Mouse (Mus musculus) lung, embryonic 14.5 days (tissue): ENCODE results near the gene Heatr6. TPM values are rescaled to one million over a fixed set of nuclear protein-coding genes. Genes with fewer than 3 reads are reported as not detected.

Experiments
- ATAC-seq: fragments of 200-750 bp; cut with Nextera tagmentation; 2 replicates; pipeline ENCODE4 v1.8.0; 2017; ENCODE audit warnings: mild to moderate bottlenecking, moderate TSS enrichment, moderate library complexity; ENCODE audit not compliant: insufficient read depth
- DNase-seq: peaks from one replicate; pipeline ENCODE4 v3.0.0-alpha.2; 2015
- H3K27ac ChIP-seq: fragments of 300-500 bp; sonication (generic); 2 replicates; pipeline ENCODE4 v1.5.1; 2014; ENCODE audit warnings: low read depth, mild to moderate bottlenecking, moderate library complexity
- H3K27me3 ChIP-seq: fragments of 300-500 bp; sonication (generic); 2 replicates; pipeline ENCODE4 v1.6.1; 2014; ENCODE audit warnings: low read length, control low read depth; ENCODE audit not compliant: insufficient read depth
- H3K36me3 ChIP-seq: fragments of 300-500 bp; sonication (generic); 2 replicates; pipeline ENCODE4 v1.6.1; 2014; ENCODE audit warnings: control low read depth; ENCODE audit not compliant: insufficient read depth
- H3K4me1 ChIP-seq: fragments of 300-500 bp; sonication (generic); 2 replicates; pipeline ENCODE4 v1.6.1; 2014; ENCODE audit warnings: antibody characterized with exemption, control low read depth; ENCODE audit not compliant: insufficient read depth
- H3K4me2 ChIP-seq: fragments of 300-500 bp; sonication (generic); 2 replicates; pipeline ENCODE4 v1.6.1; 2014; ENCODE audit warnings: mild to moderate bottlenecking
- H3K4me3 ChIP-seq: fragments of 300-500 bp; sonication (generic); 2 replicates; pipeline ENCODE4 v1.5.1; 2014; ENCODE audit warnings: low read depth, low read length
- H3K9ac ChIP-seq: fragments of 300-500 bp; sonication (generic); 2 replicates; pipeline ENCODE4 v1.6.1; 2014
- H3K9me3 ChIP-seq: fragments of 300-500 bp; sonication (generic); 2 replicates; pipeline ENCODE4 v1.6.1; 2016; ENCODE audit warnings: low read depth, low read length, control low read depth
- CTCF ChIP-seq: IDR thresholded peaks from 2 replicates; pipeline ENCODE4 v1.5.1; 2016; ENCODE audit warnings: antibody characterized with exemption, low read depth
- WGBS: fragments of 180-500 bp; shearing (Covaris S2); extraction: QIAGEN DNeasy Blood & Tissue Kit; methylation state at CpG from one replicate; pipeline ENCODE4 v1.1.7; 2014; 5-methylcytosine and 5-hydroxymethylcytosine counted together
- polyA plus RNA-seq: library from polyadenylated mRNA; unstranded; fragments of >200 nt; fragmentation: Nextera tagmentation; extraction: Ambion mirVana; gene quantifications from 2 replicates; pipeline ENCODE4 v1.2.1, GENCODE M21; 2014

Gene Heatr6
- polyA plus RNA-seq, 1 experiment from 2014 or later = 26.5 TPM

GRCm38 (mm10) chr11:83774324-83774723, 20.8 kb downstream of the Heatr6 start:
- Histone ChIP-seq H3K36me3 (peaks cover 86% of the 10 kb centered on the region), H3K4me2 (no peak overlapping the region), H3K9ac (no peak overlapping the region), H3K27me3 (no peaks in the 10 kb centered on the region), H3K27ac (no peak overlapping the region), H3K4me3 (no peak overlapping the region), H3K4me1 (no peaks in the 10 kb centered on the region), H3K9me3 (no peaks in the 10 kb centered on the region)
- ATAC-seq = no peak
- 89% methylated on average over 11 of the region's 11 CpGs for WGBS
- no peak for DNase-seq
- TF ChIP-seq CTCF = no peak

- Histone ChIP-seq H3K36me3 (peaks cover 97% of the 10 kb centered on the region), H3K4me3 (no peak overlapping the region), H3K4me1 (no peaks in the 10 kb centered on the region), H3K9me3 (no peaks in the 10 kb centered on the region), H3K9ac (no peak overlapping the region), H3K27me3 (no peaks in the 10 kb centered on the region), H3K4me2 (no peak overlapping the region), H3K27ac (no peak overlapping the region)
- TF ChIP-seq CTCF = no peak
- WGBS = 89% methylated on average over 8 of the region's 8 CpGs
- ATAC-seq (no peak), DNase-seq (no peak)
Observed at GRCm38 (mm10) chr11:83776798-83777197, 23.3 kb downstream of the Heatr6 start.

GRCm38 (mm10) chr11:83783931-83784600, 30.6 kb downstream of the Heatr6 start:
- Histone ChIP-seq H3K27ac (no peak overlapping the region), H3K4me1 (no peaks in the 10 kb centered on the region), H3K4me2 (no peak overlapping the region), H3K27me3 (no peaks in the 10 kb centered on the region), H3K36me3 (peaks cover 45% of the 10 kb centered on the region), H3K9ac (no peak overlapping the region), H3K9me3 (no peaks in the 10 kb centered on the region), H3K4me3 (no peak overlapping the region)
- ATAC-seq (no peak), DNase-seq (peak; percentile 41)
- 80% methylated on average over 14 of the region's 14 CpGs for WGBS
- TF ChIP-seq CTCF = no peak

- Histone ChIP-seq H3K4me2 (no peak overlapping the region), H3K4me3 (no peak overlapping the region), H3K9me3 (no peaks in the 10 kb centered on the region), H3K36me3 (peaks cover 39% of the 10 kb centered on the region), H3K27ac (no peak overlapping the region), H3K4me1 (no peaks in the 10 kb centered on the region), H3K27me3 (no peaks in the 10 kb centered on the region), H3K9ac (no peak overlapping the region)
- no peak for DNase-seq
- no peak for ATAC-seq
- WGBS = 84% methylated on average over 2 of the region's 2 CpGs
- peak; percentile 13; the same call in 1 of the 2 replicates for TF ChIP-seq CTCF
Observed at GRCm38 (mm10) chr11:83784661-83785060, 31.2 kb downstream of the Heatr6 start.

GRCm38 (mm10) chr11:83785366-83785765, 31.9 kb downstream of the Heatr6 start:
- no peaks in the 10 kb centered on the region for H3K4me1 ChIP-seq
- H3K9ac ChIP-seq = no peak overlapping the region
- H3K4me2 ChIP-seq = no peak overlapping the region
- ATAC-seq = peak; percentile 54; the same call in 1 of the 2 replicates
- DNase-seq = peak; percentile 91
- no peak overlapping the region for H3K4me3 ChIP-seq
- no peaks in the 10 kb centered on the region for H3K9me3 ChIP-seq
- H3K36me3 ChIP-seq = peaks cover 32% of the 10 kb centered on the region
- peak; percentile 89 for TF ChIP-seq CTCF
- H3K27me3 ChIP-seq = no peaks in the 10 kb centered on the region
- H3K27ac ChIP-seq = no peak overlapping the region
- 5% methylated on average over 2 of the region's 2 CpGs for WGBS

- no peak overlapping the region for H3K9ac ChIP-seq
- ATAC-seq = no peak; the same call in 1 of the 2 replicates
- no peaks in the 10 kb centered on the region for H3K4me1 ChIP-seq
- no peak overlapping the region for H3K4me3 ChIP-seq
- H3K27ac ChIP-seq = no peak overlapping the region
- 59% methylated on average over 4 of the region's 4 CpGs for WGBS
- no peak for TF ChIP-seq CTCF
- no peaks in the 10 kb centered on the region for H3K9me3 ChIP-seq
- peak; percentile 35 for DNase-seq
- no peaks in the 10 kb centered on the region for H3K27me3 ChIP-seq
- no peak overlapping the region for H3K4me2 ChIP-seq
- peaks cover 17% of the 10 kb centered on the region for H3K36me3 ChIP-seq
Observed at GRCm38 (mm10) chr11:83786835-83787234, 33.3 kb downstream of the Heatr6 start.

GRCm38 (mm10) chr11:83787401-83788021, 34.0 kb downstream of the Heatr6 start:
- DNase-seq (no peak), ATAC-seq (no peak)
- no peaks in the 10 kb centered on the region for H3K9me3 ChIP-seq
- H3K27ac ChIP-seq = no peak overlapping the region
- H3K4me3 ChIP-seq = no peak overlapping the region
- H3K4me1 ChIP-seq = no peaks in the 10 kb centered on the region
- H3K9ac ChIP-seq = no peak overlapping the region
- TF ChIP-seq CTCF = peak; percentile 25; the same call in 1 of the 2 replicates
- H3K36me3 ChIP-seq = peaks cover 12% of the 10 kb centered on the region
- 71% methylated on average over 15 of the region's 15 CpGs for WGBS
- no peak overlapping the region for H3K4me2 ChIP-seq
- H3K27me3 ChIP-seq = no peaks in the 10 kb centered on the region
